Mouse (Mus musculus) megakaryocyte, embryonic 14.5 days (primary cell): ENCODE measurements at regions not wholly inside any gene's neighbourhood (a gene's known extent, or its start where the extent isn't known, plus 50 kb on each side); places are given as distances from the start of the nearest gene placed in this dataset.

Source experiments
- FLI1 ChIP-seq: IDR thresholded peaks from 2 replicates; pipeline ENCODE4 v1.6.1; 2012; ENCODE audit warnings: low read length, inconsistent platforms, mixed read lengths
- GATA1 ChIP-seq: IDR thresholded peaks from 3 replicates; pipeline ENCODE4 v1.6.1; 2012; ENCODE audit warnings: mixed read lengths, low read length, inconsistent platforms, borderline replicate concordance

DNA sequence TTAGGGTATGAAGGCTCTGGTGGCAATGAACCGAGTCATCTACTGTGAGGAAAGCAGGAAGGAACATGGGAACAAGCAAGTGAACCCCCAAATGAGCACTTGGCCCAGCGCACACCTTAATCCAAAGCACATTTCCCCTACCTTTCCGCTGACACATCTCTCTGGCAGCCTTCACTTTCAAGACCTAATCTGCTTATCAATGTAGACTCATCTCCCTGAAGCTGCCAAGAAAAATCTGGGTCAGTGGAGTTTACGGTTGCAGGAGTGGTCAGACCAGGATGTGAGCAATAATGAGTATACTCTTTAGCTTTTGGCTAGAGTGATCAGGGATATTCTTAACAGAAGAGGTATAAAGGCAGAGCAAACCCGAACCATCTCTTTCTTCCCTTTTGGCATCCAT, 242.4 kb upstream of the Tsc22d2 start:
- TF ChIP-seq FLI1, result no peak
- no peak for TF ChIP-seq GATA1
